Mouse (Mus musculus) embryonic facial prominence, embryonic 11.5 days (tissue): ENCODE data around the gene Socs4. TPM values are rescaled to one million over a fixed set of nuclear protein-coding genes. Genes with fewer than 3 reads are reported as not detected.
"Not testable (repeated sequence)": the region's sequence is repeated elsewhere in the genome, so short reads cannot be mapped to it uniquely, and the experiment has no call there.

Source experiments
- ATAC-seq: fragments of 200-750 bp; cut with Nextera tagmentation; replicated peaks from 2 replicates; pipeline ENCODE4 v1.8.0; 2017; ENCODE audit warnings: low read depth; ENCODE audit not compliant: insufficient number of reproducible peaks, low FRiP score, low TSS enrichment
- DNase-seq: peaks from one replicate; pipeline ENCODE4 v3.0.0-alpha.2; 2015; ENCODE audit warnings: low spot score
- H3K27ac ChIP-seq: fragments of 300-500 bp; sonication (generic); replicated peaks from 2 replicates; pipeline ENCODE4 v1.5.1; 2014; ENCODE audit warnings: mild to moderate bottlenecking, low read depth, low read length, control low read depth
- H3K27me3 ChIP-seq: fragments of 300-500 bp; sonication (generic); 2 replicates; pipeline ENCODE4 v1.6.1; 2014; ENCODE audit warnings: mild to moderate bottlenecking, low read length, moderate library complexity, mixed read lengths; ENCODE audit not compliant: control insufficient read depth, insufficient read depth
- H3K36me3 ChIP-seq: fragments of 300-500 bp; sonication (generic); replicated peaks from 2 replicates; pipeline ENCODE4 v1.6.1; 2014; ENCODE audit warnings: low read depth, mild to moderate bottlenecking, low read length, moderate library complexity, mixed read lengths; ENCODE audit not compliant: control insufficient read depth, insufficient read depth
- H3K4me1 ChIP-seq: fragments of 300-500 bp; sonication (generic); 2 replicates; pipeline ENCODE4 v1.6.1; 2014; ENCODE audit warnings: low read length, mixed read lengths; ENCODE audit not compliant: control insufficient read depth, insufficient read depth
- H3K4me2 ChIP-seq: fragments of 300-500 bp; sonication (generic); 2 replicates; pipeline ENCODE4 v1.6.1; 2014; ENCODE audit warnings: low read depth, mild to moderate bottlenecking, control low read depth, low read length, moderate library complexity
- H3K4me3 ChIP-seq: fragments of 300-500 bp; sonication (generic); 2 replicates; pipeline ENCODE4 v1.5.1; 2014; ENCODE audit warnings: low read depth, low read length, control low read depth
- H3K9ac ChIP-seq: fragments of 300-500 bp; sonication (generic); replicated peaks from 2 replicates; pipeline ENCODE4 v1.6.1; 2014; ENCODE audit warnings: mild to moderate bottlenecking, control low read depth, low read length
- H3K9me3 ChIP-seq: fragments of 300-500 bp; sonication (generic); replicated peaks from 2 replicates; pipeline ENCODE4 v1.6.1; 2016; ENCODE audit warnings: mild to moderate bottlenecking, low read length, inconsistent platforms, mixed read lengths; ENCODE audit not compliant: control insufficient read depth
- WGBS: fragments of 180-500 bp; shearing (Covaris S2); extraction: QIAGEN DNeasy Blood & Tissue Kit; methylation state at CpG from one replicate; pipeline ENCODE4 v1.1.7; 2014; 5-methylcytosine and 5-hydroxymethylcytosine counted together
- polyA plus RNA-seq: library from polyadenylated mRNA; unstranded; fragments of >200 nt; fragmentation: Nextera tagmentation; extraction: Ambion mirVana; gene quantifications from 2 replicates; pipeline ENCODE4 v1.2.1, GENCODE M21; 2014

Socs4 gene
- polyA plus RNA-seq, 1 experiment from 2014 or later = 7.8 TPM

- H3K4me2 ChIP-seq = no peak overlapping the region
- no peak overlapping the region for H3K4me3 ChIP-seq
- DNase-seq (no peak), ATAC-seq (no peak)
- no peak overlapping the region for H3K9ac ChIP-seq
- no peaks in the 10 kb centered on the region for H3K4me1 ChIP-seq
- 91% methylated on average over 6 of the region's 6 CpGs for WGBS
- H3K27ac ChIP-seq = no peak overlapping the region
- no peaks in the 10 kb centered on the region for H3K36me3 ChIP-seq
- H3K27me3 ChIP-seq = no peaks in the 10 kb centered on the region
- no peaks in the 10 kb centered on the region for H3K9me3 ChIP-seq
Observed at GRCm38 (mm10) chr14:47304814-47305405, 28.2 kb downstream of the Socs4 start.

- no peak for DNase-seq
- no peaks in the 10 kb centered on the region for H3K9me3 ChIP-seq
- H3K4me3 ChIP-seq = no peak overlapping the region
- 88% methylated on average over 4 of the region's 4 CpGs for WGBS
- H3K36me3 ChIP-seq = peaks cover 8% of the 10 kb centered on the region
- no peak overlapping the region for H3K9ac ChIP-seq
- H3K27me3 ChIP-seq = no peaks in the 10 kb centered on the region
- no peak for ATAC-seq
- no peaks in the 10 kb centered on the region for H3K4me1 ChIP-seq
- H3K27ac ChIP-seq = no peak overlapping the region
- no peak overlapping the region for H3K4me2 ChIP-seq
Observed at GRCm38 (mm10) chr14:47305933-47306332, 29.2 kb downstream of the Socs4 start.

DNA sequence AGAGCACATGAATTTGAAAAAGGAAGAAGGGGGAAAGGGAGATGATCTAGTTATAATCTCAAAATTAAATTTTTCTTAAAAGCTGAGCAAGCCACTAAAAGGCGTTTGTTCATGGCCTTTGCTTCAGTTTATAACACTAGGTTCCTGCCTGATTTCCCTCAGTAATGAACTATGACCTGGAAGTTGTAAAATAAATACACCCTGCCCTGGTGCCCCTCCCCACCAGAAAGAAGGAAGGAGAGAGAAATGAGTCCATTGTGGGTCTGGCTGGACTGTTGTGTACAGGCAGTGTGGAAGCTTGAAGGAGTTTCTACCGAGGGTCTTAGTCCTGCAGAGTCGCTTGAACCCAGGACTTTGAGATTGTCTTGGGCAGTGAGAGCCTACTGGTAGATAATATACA is 30.9 kb downstream of the Socs4 start:
- whole genome bisulfite sequencing = 83% methylated on average over 3 of the region's 3 CpGs
- Histone ChIP-seq H3K4me3 (no peak overlapping the region), H3K27ac (no peak overlapping the region), H3K27me3 (no peaks in the 10 kb centered on the region), H3K36me3 (peaks cover 13% of the 10 kb centered on the region), H3K9ac (no peak overlapping the region), H3K4me2 (no peak overlapping the region), H3K9me3 (no peaks in the 10 kb centered on the region), H3K4me1 (no peaks in the 10 kb centered on the region)
- ATAC-seq (no peak), DNase-seq (no peak)

GRCm38 (mm10) chr14:47309061-47309460 is 32.3 kb downstream of the Socs4 start:
- no peak overlapping the region for H3K9ac ChIP-seq
- no peaks in the 10 kb centered on the region for H3K9me3 ChIP-seq
- no peak overlapping the region for H3K4me3 ChIP-seq
- ATAC-seq (no peak), DNase-seq (no peak)
- 100% methylated on average over 1 of the region's 1 CpGs for WGBS
- no peak overlapping the region for H3K27ac ChIP-seq
- H3K36me3 ChIP-seq = peaks cover 13% of the 10 kb centered on the region
- no peaks in the 10 kb centered on the region for H3K4me1 ChIP-seq
- no peaks in the 10 kb centered on the region for H3K27me3 ChIP-seq
- H3K4me2 ChIP-seq = no peak overlapping the region

DNA sequence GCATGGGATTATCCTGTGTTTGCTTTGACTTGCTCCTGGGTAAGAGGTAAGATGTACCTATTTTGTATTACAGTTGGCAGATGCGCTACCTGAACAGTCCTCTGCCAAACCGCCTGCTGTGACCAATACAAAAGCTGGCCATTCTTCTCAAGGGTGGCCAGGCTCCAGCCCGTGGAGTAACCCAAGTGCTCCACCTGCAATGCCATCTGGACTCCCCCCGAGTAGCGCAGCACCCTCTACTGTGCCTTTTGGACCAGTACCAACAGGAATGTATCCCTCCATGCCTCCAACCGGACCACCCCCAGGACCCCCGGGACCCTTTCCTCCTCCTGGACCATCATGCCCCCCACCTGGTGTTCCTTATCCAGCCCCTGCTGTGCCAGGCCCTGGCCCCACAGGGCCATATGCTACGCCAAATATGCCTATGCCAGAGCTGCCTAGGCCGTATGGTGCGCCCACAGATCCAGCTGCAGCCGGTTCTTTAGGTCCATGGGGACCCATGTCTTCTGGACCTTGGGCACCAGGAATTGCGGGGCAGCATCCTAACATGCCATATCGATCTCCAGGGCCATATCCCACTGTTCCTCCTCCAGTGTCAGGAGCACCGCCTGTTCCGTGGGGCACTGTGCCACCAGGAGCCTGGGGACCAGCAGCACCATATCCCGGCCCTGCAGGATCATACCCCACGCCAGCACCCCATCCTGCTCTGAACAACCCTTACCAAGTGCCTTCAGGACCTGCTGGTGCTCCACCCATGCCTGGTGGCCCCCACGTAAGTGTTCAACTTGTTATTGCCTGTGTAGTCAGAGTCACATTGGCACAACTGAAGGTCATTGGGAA is 33.8 kb downstream of the Socs4 start:
- DNase-seq (no peak), ATAC-seq (no peak)
- no peaks in the 10 kb centered on the region for H3K4me1 ChIP-seq
- no peaks in the 10 kb centered on the region for H3K9me3 ChIP-seq
- peaks cover 13% of the 10 kb centered on the region for H3K36me3 ChIP-seq
- no peak overlapping the region for H3K9ac ChIP-seq
- 95% methylated on average over 18 of the region's 18 CpGs for WGBS
- H3K27ac ChIP-seq = no peak overlapping the region
- no peaks in the 10 kb centered on the region for H3K27me3 ChIP-seq
- H3K4me3 ChIP-seq = no peak overlapping the region
- no peak overlapping the region for H3K4me2 ChIP-seq

- Histone ChIP-seq H3K4me1 (no peaks in the 10 kb centered on the region), H3K4me3 (no peak overlapping the region), H3K4me2 (no peak overlapping the region), H3K9me3 (no peaks in the 10 kb centered on the region), H3K27me3 (no peaks in the 10 kb centered on the region), H3K36me3 (no peaks in the 10 kb centered on the region; the same call in 1 of the 2 replicates), H3K9ac (no peak overlapping the region), H3K27ac (no peak overlapping the region)
- 93% methylated on average over 5 of the region's 5 CpGs for WGBS
- ATAC-seq (no peak), DNase-seq (no peak)
Observed at GRCm38 (mm10) chr14:47319362-47319761, 42.6 kb downstream of the Socs4 start.

DNA sequence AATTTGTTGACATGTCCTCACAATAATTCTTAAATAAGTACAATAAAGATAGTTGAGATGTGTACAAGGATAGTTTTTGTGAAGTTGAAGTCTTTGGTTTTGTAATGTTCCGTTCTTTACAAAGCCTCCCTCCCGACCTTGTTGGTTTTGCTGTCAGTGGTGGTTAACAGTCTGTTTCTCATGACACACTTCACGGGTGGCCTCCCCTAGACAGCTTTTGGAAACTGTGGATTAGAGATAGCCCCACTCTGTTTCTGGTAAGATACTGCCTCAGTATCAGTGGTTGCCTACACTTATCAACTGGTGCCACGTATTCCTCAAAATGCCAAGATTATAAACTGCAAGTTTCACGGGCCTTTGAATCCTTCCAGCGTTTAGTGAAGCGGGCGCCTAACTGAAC is 44.9 kb downstream of the Socs4 start:
- not testable (repeated sequence) for H3K27ac ChIP-seq, H3K4me2 ChIP-seq, H3K4me1 ChIP-seq, H3K27me3 ChIP-seq, H3K36me3 ChIP-seq, H3K4me3 ChIP-seq, H3K9me3 ChIP-seq, DNase-seq, ATAC-seq, H3K9ac ChIP-seq
- 94% methylated on average over 4 of the region's 8 CpGs for WGBS
